Mouse (Mus musculus) cerebellum, adult 18-20 months (tissue): ENCODE measurements around the gene Tmem121.
"Not testable (repeated sequence)": the region's sequence is repeated elsewhere in the genome, so short reads cannot be mapped to it uniquely, and the experiment has no call there.

Experiments
- DNase-seq, 2 experiments: peaks; one replicate each; pipeline ENCODE4 v3.0.0; 2021

Tmem121 gene

DNA sequence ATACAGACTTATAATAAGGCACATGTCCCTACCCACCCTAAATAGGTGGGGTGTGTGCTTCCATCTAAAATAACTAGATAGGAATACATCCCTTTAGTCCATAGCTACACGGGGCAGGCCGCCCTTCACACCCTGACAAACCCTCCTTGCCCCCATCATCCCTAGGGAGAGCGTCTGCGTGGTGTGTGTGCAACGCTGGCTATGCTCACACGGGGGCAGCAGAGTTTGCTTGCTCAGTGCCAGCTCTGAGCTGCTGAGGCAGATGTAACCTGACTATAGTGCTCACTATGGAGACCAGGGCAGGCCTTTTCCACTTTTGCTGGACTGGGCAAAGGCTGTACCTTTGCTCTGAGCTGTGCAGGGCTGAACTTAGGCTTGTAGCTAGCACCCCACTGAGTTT is 37.0 kb downstream of the Tmem121 start:
- DNase-seq: peak; percentile 26 to 29

DNA sequence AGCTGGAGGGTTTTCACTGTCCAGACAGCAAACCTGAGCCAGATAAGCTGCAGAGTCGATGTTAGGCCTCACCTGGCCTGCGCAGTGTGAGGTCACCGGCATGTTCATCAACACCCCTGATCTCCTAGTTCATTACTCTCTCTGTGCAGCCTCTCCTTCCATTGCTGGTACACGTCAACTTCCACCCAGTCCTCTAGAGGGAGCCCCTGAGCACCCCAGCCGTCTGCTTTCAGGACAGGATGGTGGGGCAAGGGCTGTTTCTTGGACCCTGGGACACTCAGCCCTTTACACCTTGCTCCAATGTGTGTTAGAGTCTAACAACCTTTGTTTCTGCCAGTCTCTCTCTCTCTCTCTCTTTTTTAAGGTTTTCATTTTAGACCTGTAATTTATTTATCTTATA is 38.5 kb downstream of the Tmem121 start:
- DNase-seq: no peak

DNA sequence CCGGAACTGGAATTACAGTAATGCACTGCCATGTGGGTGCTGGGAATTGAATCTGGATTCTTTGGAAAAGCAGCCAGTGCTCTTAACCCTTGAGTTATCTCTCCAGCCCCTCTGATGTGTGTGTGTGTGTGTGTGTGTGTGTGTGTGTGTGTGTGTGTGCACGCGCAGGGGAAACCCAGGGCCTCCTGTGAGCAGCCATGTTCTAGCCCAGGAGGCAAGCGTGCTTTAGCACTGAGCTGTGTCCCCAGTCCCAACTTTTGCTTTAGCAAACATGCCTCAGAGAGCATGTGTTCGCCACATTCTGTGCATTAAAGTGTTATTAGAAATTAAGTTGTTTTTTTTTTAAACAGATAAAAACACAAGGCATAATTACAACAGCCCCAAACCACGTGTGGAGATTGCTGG is 39.0 kb downstream of the Tmem121 start:
- no peak for DNase-seq

DNA sequence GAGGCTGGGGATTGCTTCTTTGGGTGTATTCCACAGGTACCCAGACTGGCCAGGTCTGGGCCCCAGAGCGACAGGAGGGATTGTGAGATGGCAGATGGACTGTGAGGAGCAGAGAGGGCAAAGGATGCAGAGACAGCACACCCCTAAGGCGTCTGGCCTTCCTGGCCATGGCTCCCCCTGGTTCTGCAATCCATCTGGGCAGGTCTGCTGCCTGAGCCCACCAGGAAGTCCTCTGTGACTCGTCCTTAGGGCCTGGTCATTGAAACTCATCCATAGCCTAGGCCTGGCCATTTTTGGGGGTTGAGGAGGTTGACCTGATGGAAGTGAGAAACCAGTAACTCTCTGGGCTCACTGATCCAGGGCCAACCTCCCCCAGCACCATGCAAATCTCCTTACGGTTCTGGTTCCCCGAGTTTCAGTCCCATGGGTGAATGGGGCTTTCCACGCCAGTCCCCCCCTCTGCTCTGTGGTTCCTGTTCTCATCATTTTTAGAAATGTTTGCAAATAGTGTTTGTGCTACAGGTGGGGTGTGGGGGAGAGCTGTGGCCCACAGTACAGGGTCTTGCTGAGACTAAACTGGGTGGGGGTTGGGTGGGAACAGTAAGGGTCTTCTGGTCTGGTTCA is 42.4 kb downstream of the Tmem121 start:
- DNase-seq: no peak

DNA sequence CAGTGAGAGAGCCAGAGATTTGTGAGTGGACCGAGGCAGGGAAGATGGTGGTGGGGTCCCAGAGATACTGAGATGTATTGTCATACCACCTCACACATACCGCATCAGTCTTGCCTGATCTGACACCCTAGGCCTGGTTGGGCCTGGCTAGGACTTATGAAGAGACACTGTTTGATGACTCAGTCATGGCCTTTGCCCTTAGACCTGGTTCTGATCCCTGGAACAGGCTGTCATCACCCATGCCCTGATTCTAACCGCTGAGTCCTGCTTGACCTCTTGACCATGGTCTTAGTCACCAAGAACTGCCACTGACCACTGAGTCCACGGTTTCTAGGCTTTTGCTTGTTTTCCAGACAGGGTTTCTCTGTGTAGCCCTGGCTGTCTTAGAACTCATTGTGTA is 45.0 kb downstream of the Tmem121 start:
- DNase-seq: no peak

DNA sequence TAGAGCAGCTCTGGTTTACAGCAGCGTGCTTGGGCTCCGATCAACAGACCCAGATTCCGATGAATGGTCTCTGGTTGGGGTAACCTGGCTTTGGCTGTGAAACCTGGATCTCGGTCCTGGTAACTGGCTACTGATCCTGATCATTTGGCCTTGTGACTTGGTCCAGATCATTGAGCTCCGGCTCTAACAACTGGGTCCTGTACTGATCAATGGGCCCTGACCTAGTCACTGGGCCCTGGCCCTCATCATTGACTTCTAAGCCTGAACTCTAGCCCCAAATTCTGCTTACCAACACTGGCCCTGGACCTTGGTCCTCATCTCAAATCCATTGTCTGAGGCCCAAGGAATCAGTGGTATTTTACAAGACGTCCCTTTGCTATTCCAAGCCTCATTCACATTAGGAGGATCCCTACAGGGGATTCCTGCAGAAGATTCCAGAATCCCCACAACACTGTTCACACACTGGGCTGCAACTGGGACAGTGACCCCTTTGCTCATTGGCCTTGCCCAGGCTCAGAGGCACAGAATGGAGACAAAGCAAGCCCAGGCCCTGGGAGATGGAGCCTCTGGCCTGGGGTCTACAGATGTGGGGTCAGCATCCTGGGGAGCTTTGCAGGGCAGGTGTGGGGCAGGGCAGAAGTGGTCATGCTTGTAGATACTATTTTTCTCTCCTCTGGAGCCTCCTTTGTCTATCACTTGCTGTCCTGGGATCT is 46.0 kb downstream of the Tmem121 start:
- DNase-seq: not testable (repeated sequence)

DNA sequence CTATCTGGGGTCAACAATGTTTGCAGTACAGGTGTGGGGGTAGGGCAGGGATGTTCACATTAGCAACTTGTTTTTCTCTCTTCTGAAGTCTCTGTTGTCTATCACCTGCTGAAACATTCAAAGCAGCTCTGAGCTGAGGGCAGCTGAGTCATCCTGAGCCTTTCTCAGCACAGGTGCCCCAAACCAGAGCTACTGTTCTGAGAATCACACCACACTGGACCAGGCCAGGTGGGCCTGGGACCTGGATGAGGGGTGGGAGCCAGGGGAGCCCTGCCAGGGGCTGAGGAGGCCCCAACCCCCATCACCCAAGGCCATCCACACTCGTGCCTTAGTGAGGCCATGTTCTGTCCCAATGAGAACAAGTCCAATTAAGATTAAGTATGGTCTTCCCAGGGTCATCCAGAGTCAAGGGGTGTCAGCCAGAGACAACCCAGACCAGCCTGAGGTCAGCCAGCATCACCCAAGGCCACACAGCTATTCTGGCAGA is 46.6 kb downstream of the Tmem121 start:
- DNase-seq: not testable (repeated sequence)
